Mouse (Mus musculus) embryo, embryonic 11.5 days (tissue): Measurements from ENCODE around the gene Sirt7.

Source experiments
- DNase-seq: peaks from one replicate; pipeline ENCODE4 v3.0.0-alpha.2; 2012; ENCODE audit warnings: low read depth, low spot score

Sirt7 gene

DNA sequence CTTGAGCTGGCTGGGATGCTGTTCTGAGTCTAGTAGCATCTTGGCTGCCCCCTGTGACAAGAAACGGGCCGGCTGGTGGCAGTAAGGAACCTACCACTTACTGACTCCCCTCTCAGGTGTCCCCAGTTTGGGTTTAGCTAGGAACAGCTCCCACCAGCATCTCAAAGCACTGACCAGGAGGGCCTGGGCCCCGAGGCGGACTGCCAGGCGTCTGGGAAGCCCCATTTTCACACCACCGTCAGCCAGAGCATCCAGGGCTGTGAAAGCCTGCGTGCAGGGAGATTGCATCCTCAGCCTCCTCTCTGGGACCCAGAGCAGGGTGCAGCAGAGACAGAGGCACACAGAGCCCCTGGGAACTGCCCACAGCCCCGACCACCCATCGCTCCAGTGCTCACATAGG is 16.2 kb upstream of the Sirt7 start:
- DNase-seq = no peak

DNA sequence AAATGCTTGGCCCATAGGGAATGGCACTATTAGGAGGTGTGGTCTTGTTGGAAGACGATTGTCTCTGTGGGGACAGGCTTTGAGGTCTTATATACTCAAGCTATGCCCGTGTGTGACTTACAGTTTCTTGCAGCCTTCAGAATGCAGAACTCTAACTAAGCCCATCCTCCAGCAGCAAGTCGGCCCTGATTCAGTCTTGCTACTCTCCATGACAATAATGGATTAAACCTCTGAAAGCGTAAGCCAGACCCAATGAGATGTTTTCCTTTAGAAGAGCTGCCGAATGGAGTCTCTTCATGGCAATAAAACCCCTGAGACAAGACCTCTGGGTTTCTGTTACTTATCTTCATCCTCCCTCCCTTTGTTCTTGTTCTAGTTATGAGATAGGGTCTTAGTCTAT is 9.8 kb upstream of the Sirt7 start:
- no peak for DNase-seq

DNA sequence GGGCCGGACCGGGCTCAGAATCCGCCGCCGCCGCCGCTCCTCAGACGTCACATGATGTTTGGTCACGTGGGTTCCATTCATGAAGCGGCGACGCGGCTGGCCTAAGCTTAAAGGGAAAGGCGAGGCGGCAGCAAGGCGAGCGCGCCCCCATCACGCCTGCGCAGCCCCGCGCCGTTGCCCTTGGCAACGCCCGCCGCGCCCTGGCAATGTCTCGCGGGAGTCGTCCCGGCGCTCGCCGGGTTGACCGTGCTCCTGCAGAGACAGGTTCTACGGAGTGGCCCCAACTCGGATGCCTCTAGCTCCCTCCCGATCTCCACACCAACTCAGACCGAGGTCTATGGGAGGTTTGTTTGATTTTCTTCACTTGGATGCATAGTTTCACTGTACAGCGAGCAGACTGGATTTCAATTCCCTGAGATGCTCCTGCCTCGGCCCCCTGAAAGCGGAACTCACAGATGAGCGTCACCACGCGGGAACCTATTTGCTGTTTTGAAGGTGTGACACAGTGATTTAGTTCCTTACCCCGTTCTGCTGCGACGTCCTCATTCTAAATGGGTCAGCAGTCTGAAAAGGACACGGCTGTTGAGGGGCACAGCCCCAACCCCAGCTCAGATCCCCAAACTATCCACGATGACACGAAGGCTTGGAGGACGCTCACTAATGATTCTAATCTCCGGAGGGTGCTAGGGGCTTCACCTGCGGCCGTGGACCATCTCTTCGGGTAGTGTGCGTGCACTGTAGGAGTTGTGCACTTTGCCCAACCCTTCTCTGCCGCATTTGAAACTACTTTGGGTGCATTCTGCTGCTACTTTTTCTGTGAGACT is 8.7 kb upstream of the Sirt7 start, which contains the start of gene Mafg:
TSS of gene Mafg (minus strand) at position 81 of the 824 bp plus-strand sequence.
- peak; percentile 94 for DNase-seq

DNA sequence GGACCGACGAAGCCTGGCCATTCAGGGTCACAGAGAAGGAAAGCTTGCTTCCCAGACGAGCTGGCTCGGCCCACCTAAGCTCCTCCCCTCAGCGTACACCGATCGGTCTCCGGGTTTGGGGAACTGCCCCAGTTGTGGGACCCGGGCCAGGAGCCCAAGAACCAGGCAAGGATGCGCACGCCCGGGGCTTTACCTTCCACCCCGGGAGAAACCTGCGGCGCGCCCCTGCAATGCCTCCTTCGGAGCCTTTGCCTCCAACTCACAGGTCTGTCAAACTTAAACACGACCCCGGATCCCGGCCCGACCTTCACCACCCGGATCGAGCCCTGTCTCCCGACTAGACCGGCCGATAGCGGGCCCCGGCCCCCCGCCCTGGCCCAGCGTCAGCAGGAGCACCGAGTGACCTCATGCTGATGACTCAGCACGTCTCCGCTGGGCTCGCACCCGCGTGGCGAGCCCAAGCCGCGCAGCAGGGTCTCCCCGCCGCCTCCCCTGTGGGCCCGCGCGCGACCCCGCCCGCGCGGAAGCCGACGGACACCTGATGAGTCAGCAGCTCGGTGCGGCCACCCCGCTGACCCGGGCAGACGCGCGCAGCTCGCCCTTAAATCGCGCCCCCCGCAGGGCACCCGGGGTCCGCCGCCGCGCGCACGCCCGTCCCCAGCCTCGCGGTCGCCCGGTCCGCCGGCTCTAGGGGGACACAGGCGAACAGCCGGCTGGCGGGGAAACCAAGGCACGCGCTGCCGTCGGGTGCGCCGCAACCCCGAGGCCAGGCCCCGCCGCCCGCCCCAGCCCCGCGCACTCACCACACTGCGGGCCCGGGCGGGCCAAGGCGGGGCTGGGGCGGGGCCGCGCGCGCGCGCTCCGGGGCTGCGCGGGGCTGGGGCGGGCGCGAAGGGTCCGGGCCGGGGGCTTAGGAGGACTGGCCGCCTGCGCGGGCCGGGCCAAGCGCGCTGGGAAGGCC is 7.8 kb upstream of the Sirt7 start:
- DNase-seq = no peak

DNA sequence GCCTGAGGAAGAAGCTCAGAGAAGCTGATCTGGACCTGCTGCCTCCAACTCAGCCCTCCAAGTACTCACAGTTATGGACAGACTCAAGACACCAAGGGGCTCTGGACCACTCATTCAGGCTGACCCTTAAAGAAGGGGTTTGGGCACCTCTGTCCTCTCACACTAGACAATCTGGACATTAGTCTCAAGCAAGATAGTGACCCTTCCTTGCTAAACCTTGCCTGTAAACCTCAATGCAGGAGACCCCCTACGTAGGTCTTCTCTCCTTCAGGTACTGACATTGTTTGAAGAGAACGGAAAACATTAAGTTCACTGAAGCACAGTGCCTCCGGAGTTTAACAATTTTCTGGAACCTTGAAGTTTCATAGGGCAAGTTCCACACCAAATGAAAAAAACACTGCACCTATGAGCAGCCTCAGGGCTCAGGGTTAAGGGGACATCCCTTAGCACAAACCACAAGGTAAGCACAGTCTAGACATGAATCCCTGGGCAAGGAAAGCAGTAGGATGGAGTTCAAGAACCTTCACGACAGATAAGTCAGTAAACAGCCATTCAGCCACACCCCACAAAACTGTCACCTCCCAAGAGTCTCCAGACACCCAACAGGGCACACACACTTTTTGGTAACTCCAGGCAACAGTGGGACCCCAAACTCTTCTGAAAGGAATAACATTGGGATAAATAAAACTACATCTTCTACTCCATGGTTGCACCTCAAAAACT is 6.8 kb upstream of the Sirt7 start:
- DNase-seq = no peak

DNA sequence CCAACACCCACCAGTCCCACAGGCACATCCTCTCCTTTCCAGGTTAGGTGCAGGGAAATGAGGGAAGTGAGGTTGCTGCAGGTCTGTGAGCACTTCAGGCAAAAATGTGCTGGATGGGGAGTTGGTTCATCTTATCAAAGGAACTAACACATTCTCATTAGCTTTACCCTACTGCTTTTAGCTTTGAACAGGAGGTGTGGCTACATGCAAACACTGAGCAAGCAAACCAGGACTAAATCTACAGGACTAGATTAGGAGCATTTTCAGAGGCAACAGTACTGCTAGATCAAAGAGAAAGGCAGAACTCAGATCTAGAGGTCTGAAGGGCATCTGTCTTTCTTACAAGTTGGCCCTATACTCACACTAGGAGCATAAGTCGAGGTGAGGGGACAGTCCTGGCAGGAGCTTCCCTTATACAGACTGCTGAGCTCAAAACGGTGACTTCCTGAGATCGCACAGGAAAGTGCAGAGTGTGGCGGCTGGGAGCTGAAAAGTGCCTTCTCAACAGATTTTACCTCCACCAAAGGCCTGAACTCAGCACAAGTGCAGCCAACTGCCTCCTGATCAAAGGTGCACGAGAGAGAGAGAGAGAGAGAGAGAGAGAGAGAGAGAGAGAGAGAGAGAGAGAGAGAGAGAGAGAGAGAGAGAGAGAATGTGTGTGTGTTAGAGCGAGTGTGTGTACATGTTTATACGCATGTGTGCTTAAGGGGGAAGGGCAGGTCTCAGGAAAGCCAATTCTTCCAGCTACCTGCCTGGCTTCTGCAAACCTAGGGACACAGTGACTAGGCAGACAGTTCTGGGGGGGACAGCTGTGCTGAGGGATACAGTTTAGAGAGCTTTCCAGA is 6.1 kb upstream of the Sirt7 start:
- DNase-seq = no peak

DNA sequence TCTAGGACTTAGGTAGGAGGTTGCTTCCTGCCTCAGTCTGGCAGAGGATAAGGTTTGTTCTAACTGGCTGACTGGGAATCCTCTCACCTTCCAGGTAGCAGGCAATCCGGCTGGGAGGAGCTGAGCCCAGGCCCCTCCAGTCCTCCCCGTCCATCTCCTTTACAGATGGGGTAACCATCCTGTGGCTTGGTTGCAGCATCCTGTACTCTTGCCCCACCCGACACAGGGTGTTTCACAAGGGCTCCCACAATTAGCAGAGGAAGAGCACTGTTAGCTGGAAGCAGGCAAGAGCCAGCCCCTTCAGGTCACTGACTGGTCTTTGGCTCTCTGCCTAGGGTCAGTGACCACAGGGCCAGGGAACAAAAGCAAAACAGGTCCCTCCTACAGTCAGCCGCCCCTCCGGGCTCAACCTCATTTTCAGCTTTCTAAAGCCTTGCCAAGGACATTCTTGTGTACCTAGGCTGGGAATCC is 5.4 kb upstream of the Sirt7 start:
- no peak for DNase-seq

DNA sequence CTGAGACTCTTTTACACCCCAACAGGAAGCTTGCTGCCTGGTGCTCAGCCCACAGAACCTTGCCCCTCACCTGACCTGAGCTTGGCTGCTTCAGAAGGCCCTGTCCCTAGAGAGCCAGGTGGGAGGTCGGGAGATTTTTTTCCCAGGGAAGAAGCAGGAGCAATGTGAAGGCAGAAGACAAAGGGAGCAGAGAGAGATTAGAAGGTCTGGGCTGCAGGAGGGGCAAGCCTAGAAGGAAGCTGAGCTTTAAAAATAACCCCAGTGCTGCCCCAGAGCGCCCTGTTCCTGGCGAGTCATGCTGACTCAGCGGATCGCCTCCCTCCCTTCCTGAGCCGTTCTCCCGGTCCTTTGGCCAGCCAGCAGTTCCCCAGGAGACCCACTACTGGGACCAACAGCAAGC is 4.9 kb upstream of the Sirt7 start:
- no peak for DNase-seq

DNA sequence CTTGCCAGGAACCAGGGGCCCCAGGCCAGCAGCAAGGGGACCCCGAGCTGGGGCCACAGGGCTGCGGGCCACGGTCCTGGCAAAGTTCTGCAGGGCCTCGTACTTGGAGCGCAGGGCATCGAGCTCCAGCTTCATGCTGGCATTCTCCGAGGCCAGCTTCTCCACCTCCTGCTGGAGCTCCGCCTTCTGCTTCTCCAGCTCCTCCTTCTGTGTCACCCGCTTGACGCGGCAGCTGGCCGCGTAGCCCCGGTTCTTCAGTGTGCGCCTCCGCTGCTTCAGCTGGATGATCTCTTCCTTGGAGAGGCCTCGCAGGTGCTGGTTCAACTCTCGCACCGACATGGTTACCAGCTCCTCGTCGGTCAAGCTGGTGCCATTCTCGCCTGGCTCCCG is 4.3 kb upstream of the Sirt7 start:
- DNase-seq = no peak

DNA sequence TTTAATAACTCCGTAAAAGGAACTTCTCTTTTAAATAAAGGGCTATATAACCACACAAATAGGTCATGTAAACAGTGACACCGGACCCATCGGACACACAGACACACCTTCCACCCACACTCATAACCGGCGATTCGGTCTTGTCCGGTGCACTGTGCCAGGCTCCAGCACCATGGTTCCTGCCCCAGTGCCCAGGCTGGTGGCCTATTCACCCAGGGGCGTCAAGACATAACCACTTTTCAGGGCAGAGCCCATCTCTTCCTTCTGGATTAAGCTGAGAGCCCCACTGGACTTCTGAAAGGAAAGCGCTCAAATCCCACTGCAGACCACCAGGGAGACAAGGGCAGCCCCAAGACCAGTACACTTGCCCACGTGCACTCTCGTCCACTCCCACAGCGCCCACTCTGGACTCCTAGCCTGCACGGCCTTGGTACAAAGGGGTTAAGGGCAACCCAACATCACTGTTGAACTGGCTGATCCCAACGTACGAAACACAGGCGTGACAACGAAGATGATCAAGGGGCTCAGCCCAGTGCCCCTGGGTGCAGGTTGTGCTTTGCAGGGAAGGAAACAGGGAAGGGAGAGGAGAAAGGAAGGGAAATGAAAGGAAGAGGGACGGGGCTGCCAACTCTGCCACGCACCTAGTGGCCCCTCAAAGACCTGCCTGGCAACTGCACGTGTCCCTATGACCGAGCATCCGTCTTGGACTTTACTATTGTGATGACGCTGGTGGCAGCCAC is 3.7 kb upstream of the Sirt7 start:
- DNase-seq = no peak

DNA sequence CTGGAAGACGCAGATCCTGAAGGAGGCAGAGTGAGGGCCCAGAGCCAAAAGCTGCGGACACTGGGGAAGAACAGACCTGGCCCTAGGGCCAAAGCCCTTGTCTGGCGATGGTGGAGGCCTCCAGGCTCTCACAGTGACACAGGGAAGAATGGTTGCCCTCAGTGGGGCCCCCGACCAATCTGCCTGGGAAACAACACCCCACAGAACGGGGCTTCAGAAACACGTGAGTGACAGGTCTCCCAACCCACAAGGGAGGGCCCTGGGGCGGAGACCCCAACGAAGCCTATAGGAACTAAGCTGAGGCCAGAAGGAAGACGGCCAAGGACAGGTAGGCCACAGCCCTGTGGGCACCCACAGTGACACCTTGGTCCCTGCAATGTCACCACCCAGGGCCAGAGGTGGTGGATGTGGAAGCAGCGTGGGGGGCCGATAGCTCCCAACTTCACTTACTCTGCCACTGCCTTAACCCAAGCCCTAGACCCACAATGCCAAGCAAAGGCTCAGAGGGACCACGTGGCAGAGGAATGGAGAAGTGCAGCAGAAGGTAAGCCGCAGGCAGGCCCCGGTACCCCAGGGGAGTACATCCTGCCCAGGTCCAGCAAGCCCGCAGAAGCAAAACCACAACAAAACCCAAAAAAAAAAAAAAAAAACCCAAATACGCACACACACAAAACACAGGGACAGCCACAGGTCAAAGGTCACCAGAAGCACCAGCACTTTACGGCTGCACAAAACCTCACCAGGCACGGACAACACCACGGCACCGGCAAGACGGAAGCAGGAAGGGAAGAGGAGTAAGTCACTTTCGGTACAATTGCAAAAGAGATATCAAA is 2.6 kb upstream of the Sirt7 start:
- DNase-seq = no peak

DNA sequence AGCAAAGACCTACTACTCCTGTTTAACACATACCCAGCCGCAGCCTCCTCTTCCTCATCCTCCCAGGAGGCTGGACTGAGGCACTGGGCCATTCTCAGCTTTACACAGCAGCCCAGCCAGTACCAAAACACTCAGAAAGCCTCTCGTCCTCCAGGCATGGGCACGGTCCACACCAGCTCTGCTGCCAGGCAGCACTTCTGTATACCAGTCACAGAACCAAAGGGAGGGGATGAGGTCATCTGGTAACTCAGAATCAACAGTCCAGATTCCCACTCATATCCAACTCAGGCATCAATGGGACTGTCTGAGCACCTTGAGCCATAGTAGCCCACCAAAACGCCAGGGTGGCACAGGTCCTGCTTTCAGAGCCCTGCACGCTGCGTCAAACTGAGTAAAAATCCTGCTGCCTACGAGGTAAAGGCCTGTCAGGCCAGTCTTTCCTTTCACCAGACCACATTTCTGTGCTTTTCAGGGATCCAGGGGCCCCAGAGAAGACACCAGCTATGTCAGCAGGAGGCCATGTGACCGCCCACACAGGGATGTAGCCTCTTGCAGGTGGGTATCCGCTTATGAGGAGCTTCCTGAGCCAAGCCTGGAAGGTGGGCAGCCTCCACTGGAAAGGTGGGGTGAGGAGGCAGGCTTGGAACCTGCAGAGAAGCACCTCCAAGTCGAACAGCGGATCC is 1.9 kb upstream of the Sirt7 start:
- DNase-seq = no peak

DNA sequence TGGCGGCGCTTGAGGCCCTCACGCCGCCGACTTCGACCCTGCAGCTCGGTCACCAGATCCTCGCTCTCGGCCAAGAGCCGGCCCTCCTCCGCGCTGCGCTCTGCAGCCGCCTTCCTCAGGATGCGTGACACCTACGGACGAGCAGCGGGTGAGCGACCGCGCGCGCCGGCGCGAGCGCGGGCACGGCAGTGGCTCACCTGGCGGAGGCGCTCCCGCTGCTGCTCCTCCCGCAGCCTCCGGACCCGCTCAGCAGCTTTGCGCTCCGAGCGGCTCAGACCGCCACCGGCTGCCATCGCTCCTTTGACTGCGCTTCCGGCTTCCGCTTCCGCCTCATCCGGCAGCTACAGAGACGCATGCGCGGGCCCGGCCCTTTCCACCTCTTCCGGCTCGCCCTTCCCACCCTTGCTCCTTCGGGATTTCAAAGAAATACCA is 344 bp downstream of the Sirt7 start:
- peak; percentile 71 for DNase-seq

DNA sequence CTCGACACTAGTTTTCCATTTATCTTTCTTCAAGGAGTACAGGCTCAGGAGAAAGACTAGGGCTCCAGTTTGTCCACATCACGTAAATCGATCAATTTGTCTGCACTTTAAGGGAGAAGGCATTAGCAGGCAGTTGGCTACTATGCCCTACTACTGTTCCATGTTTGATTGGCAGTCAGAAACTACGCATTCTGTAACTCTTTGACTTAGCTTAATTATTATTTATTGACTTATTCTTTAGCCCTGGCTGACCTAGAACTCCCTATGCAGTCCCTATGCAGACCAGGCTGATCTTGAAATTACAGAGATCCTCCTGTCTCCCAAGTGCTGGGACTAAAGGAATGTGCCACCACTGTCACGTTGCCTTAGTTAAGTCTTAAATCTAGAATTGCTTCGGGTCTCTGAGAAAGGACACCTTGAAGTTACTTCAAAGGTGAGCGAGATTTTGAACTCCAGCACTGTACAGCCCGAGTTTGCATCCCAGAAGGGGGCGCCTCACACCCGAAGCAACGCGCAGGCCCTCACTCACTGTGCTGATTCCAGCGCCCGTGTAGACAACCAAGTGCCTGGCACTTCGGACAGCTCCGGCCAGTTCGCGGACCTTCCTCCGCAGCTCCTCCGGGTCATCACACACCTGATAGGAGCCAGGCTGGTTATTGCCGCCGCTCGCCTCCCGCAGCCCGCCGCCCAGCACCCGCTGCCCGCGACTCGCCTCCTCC is 920 bp downstream of the Sirt7 start:
- no peak for DNase-seq

DNA sequence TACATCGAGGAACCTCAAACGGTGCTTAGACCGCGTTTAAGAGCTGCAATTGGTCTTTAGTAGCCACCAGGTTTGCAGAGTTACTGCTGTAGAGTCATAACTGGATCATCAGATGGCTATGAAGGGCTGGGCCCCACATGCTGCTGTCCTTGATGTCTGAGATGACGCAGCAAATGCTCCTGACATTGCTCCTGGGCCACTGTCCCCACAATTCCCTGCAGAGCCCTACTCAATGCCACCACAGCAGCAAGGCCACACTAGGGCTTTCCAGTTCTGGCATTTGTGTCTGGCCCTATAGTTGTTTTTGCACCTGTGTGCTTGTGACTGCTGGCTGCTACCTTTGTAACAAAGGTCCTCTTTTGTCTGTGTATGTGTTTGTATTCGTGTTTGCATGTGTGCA is 2.2 kb downstream of the Sirt7 start:
- DNase-seq = no peak

DNA sequence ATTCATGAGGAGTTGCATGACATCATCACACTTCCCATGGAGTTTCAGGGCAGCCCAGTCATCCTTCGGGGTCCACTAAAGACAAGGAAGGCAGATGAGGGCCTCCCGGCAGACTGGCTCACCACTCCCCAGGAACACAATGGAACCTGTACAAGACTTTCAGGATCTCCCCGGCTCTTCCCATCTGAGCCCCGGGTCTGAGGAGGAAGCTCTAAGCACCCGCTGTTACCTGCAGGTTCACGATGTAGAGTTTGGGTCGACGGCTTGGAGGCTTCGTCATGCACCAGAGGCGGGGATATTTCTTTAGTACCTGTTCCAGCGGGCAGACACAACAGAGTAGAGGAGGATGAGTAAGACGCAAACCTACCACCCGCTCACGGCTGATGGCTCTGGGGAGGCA is 4.8 kb downstream of the Sirt7 start:
- no peak for DNase-seq

DNA sequence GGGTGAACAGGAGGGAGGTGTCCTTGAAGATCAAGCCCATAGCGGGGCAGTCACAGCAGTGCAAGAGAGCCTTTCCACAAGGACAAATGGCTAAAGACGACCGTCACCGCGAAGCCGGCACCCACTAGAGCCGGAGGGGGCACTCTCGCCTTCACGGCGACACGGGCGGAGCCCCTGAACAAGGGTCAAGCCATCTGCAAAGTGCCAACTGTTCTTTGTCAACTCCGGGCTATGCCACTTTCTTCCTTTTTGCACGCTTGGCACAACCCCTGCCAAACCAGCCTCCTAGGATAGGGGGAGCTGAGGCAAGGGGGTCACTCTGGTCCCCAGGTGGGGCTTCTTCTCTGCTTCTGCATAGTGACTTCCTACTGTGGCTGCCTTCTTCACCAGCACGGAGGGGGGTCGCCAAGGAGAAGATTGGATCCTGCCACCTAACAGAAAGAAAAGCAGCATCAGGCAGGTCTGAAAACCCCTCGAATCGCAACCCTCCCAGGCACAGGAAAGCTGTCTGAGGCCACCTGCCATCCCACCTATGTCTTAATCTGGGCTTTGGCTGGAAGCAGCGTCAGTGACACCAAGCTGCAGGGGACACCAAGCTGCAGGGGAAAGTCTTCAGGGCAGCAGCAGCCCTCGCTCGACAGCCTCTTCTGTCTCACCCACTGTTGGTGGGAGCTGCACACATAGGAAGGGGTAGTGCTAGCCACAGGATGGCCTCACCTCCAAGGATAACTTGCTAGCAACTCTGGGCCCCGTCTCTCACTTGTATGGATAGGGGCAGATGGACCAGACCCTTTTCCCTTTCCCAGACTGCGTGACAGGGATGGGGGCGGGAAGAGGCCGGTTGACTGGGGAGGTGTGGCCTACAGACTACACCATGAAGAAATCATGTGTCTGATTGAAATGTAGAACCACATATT is 6.2 kb downstream of the Sirt7 start:
- no peak for DNase-seq
